Mouse (Mus musculus) testis, adult 2 months (tissue): ENCODE data around the gene Olfr275. TPM values are rescaled to one million over a fixed set of nuclear protein-coding genes. Genes with fewer than 3 reads are reported as not detected.

Experiments used
- H3K27ac ChIP-seq: fragments of 200-500 bp; 2 replicates; pipeline ENCODE4 v1.5.1; 2012; ENCODE audit warnings: low read depth, low read length; ENCODE audit not compliant: control insufficient read depth, insufficient read depth
- H3K27me3 ChIP-seq: fragments of 200-500 bp; 2 replicates; pipeline ENCODE4 v1.6.1; 2012; ENCODE audit warnings: mild to moderate bottlenecking, low read length, moderate library complexity; ENCODE audit not compliant: control insufficient read depth, insufficient read depth
- H3K36me3 ChIP-seq: fragments of 200-500 bp; 2 replicates; pipeline ENCODE4 v1.6.1; 2012; ENCODE audit warnings: mild to moderate bottlenecking, low read length; ENCODE audit not compliant: control insufficient read depth, insufficient read depth
- H3K4me1 ChIP-seq: fragments of 200-500 bp; 2 replicates; pipeline ENCODE4 v1.6.1; 2012; ENCODE audit warnings: low read length; ENCODE audit not compliant: control insufficient read depth, insufficient read depth
- H3K4me3 ChIP-seq: fragments of 200-500 bp; 2 replicates; pipeline ENCODE4 v1.5.1; 2012; ENCODE audit warnings: low read depth, mild to moderate bottlenecking, low read length, moderate library complexity, mixed read lengths; ENCODE audit not compliant: control insufficient read depth
- CTCF ChIP-seq: fragments of 200-500 bp; IDR thresholded peaks from 2 replicates; pipeline ENCODE4 v1.5.1; 2012; ENCODE audit warnings: low read depth, mild to moderate bottlenecking, inconsistent platforms, low read length, moderate library complexity; ENCODE audit not compliant: control insufficient read depth, insufficient read depth, insufficient replicate concordance
- POLR2A ChIP-seq: fragments of 200-500 bp; IDR thresholded peaks from 2 replicates; pipeline ENCODE4 v1.6.1; 2012; ENCODE audit warnings: low read depth, mild to moderate bottlenecking, inconsistent platforms, low read length, moderate library complexity; ENCODE audit not compliant: control insufficient read depth
- polyA plus RNA-seq: library from polyadenylated mRNA; depleted of rRNA; stranded (reverse); fragments of >200 nt; gene quantifications from 2 replicates; pipeline ENCODE4 v1.2.3, GENCODE M21; 2012; rRNA removed

Olfr275 gene
- polyA plus RNA-seq, 1 experiment: 2.0 TPM

- no peaks in the 10 kb centered on the region for H3K4me1 ChIP-seq
- H3K27me3 ChIP-seq: no peaks in the 10 kb centered on the region
- no peak overlapping the region for H3K4me3 ChIP-seq
- no peak overlapping the region for H3K27ac ChIP-seq
- H3K36me3 ChIP-seq: no peaks in the 10 kb centered on the region
- TF ChIP-seq POLR2A (no peak), CTCF (no peak)
Observed at GRCm38 (mm10) chr4:52849672-52850071, 35.3 kb downstream of the Olfr275 start.

GRCm38 (mm10) chr4:52859136-52859535 lies 44.7 kb downstream of the Olfr275 start, which contains the start of gene Olfr273:
Gene Olfr273 (minus strand): TSS chr4:52859236.
- Histone ChIP-seq H3K27me3 (no peaks in the 10 kb centered on the region), H3K4me3 (no peak within 1 kb of the TSS), H3K4me1 (no peaks in the 10 kb centered on the region), H3K27ac (no peak within 1 kb of the TSS), H3K36me3 (no peaks in the 10 kb centered on the region)
- TF ChIP-seq POLR2A: no peak
- no peak for TF ChIP-seq CTCF

GRCm38 (mm10) chr4:52864156-52864555 lies 49.8 kb downstream of the Olfr275 start:
- H3K27ac ChIP-seq: no peak overlapping the region
- H3K4me3 ChIP-seq: no peak overlapping the region
- no peaks in the 10 kb centered on the region for H3K27me3 ChIP-seq
- H3K4me1 ChIP-seq: no peaks in the 10 kb centered on the region
- TF ChIP-seq CTCF (no peak), POLR2A (no peak)
- H3K36me3 ChIP-seq: no peaks in the 10 kb centered on the region

Other genes starting within 250 kb of the Olfr275 start
- 32.6 and 39.6 TPM in 2 replicates for gene Toporsl, start 218.3 kb upstream of the Olfr275 start, polyA plus RNA-seq
- gene Olfr273, start 44.6 kb downstream of the Olfr275 start, polyA plus RNA-seq: not detected in 2 replicates
- gene Olfr272, start 104.6 kb downstream of the Olfr275 start, polyA plus RNA-seq: not detected in 2 replicates
- not detected in 2 replicates for gene Olfr270, start 149.9 kb downstream of the Olfr275 start, polyA plus RNA-seq
- 107 and 121 TPM in 2 replicates for gene Nipsnap3a, start 174.7 kb downstream of the Olfr275 start, polyA plus RNA-seq
- gene Nipsnap3b, start 197.3 kb downstream of the Olfr275 start, polyA plus RNA-seq: 5.4 and 6.5 TPM in 2 replicates